Mouse (Mus musculus) midbrain, embryonic 13.5 days (tissue): ENCODE results near the gene Ubl3. TPM values are rescaled to one million over a fixed set of nuclear protein-coding genes. Genes with fewer than 3 reads are reported as not detected.
A peak's percentile ranks its signal among the peaks of the same experiment; 100 is the strongest.

Source experiments
- ATAC-seq: fragments of 200-750 bp; cut with Nextera tagmentation; 2 replicates; pipeline ENCODE4 v1.8.0; 2017; ENCODE audit warnings: mild to moderate bottlenecking, moderate TSS enrichment, moderate library complexity
- H3K27ac ChIP-seq: fragments of 300-500 bp; sonication (generic); 2 replicates; pipeline ENCODE4 v1.5.1; 2015; ENCODE audit warnings: inconsistent platforms, mild to moderate bottlenecking, moderate library complexity
- H3K27me3 ChIP-seq: fragments of 300-500 bp; sonication (generic); 2 replicates; pipeline ENCODE4 v1.6.1; 2015; ENCODE audit warnings: mild to moderate bottlenecking, inconsistent platforms
- H3K36me3 ChIP-seq: fragments of 300-500 bp; sonication (generic); 2 replicates; pipeline ENCODE4 v1.6.1; 2015; ENCODE audit warnings: mild to moderate bottlenecking, inconsistent platforms
- H3K4me1 ChIP-seq: fragments of 300-500 bp; sonication (generic); replicated peaks from 2 replicates; pipeline ENCODE4 v1.6.1; 2015; ENCODE audit warnings: inconsistent platforms
- H3K4me2 ChIP-seq: fragments of 300-500 bp; sonication (generic); replicated peaks from 2 replicates; pipeline ENCODE4 v1.6.1; 2015; ENCODE audit warnings: moderate library complexity, mild to moderate bottlenecking, inconsistent platforms
- H3K4me3 ChIP-seq: fragments of 300-500 bp; sonication (generic); replicated peaks from 2 replicates; pipeline ENCODE4 v1.5.1; 2015; ENCODE audit warnings: mild to moderate bottlenecking, inconsistent platforms
- H3K9ac ChIP-seq: fragments of 300-500 bp; sonication (generic); replicated peaks from 2 replicates; pipeline ENCODE4 v1.6.1; 2015; ENCODE audit warnings: mild to moderate bottlenecking, inconsistent platforms
- H3K9me3 ChIP-seq: fragments of 300-500 bp; sonication (generic); 2 replicates; pipeline ENCODE4 v1.6.1; 2016; ENCODE audit warnings: mild to moderate bottlenecking, inconsistent platforms
- WGBS: fragments of 180-500 bp; shearing (Covaris S2); methylation state at CpG from one replicate; pipeline ENCODE4 v1.1.7; 2015; 5-methylcytosine and 5-hydroxymethylcytosine counted together
- polyA plus RNA-seq: library from polyadenylated mRNA; unstranded; fragments of >200 nt; fragmentation: Nextera tagmentation; extraction: Ambion mirVana; gene quantifications from 2 replicates; pipeline ENCODE4 v1.2.1, GENCODE M21; 2015

Gene Ubl3
- polyA plus RNA-seq, 1 experiment from 2014 or later = 69.1 TPM

DNA sequence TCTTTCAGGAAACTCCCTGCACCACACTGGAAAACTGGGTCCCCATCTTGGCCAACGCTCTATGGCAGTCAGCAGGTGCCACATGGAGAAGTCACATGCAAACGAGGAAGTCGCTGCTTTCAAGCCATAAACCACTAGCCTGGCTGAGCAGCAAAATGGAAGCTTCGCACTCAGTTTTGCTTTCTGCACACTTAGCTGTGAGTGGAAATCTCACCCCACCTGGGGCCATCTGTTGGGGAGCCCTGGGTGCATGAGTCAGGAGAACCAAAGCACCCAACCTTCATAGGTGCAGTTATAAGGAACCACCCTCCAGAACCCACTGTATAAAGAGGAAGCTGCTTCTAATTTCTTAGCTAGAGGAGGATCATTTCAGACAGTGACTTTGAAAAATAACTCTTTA lies 59.6 kb downstream of the Ubl3 start:
- Histone ChIP-seq H3K27me3 (no peaks in the 10 kb centered on the region), H3K9ac (no peak overlapping the region), H3K4me3 (no peak overlapping the region), H3K27ac (no peak overlapping the region), H3K9me3 (peaks cover 9% of the 10 kb centered on the region; the same call in 1 of the 2 replicates), H3K4me2 (no peak overlapping the region), H3K36me3 (no peaks in the 10 kb centered on the region), H3K4me1 (no peaks in the 10 kb centered on the region)
- 96% methylated on average over 4 of the region's 4 CpGs for WGBS
- ATAC-seq = no peak

DNA sequence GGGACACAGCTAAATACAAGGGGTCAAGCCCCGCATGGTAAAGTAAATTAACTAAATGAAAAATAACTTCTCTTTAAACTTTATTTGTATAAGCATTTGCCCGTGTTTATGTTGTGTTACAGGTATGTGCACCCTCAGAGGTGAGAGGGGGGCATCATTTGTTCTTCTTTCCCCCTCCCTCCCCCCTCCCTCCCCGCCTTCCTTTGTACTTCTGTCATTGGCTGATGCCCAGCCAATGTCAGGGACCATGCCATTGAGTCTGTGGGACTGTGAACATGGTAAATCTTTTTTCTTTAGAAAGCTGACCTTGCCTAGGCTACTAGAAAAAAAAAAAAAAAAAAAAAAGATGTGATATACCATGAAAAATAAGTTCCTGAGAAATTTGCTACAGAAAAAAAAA lies 62.2 kb downstream of the Ubl3 start:
- Histone ChIP-seq H3K9ac (no peak overlapping the region), H3K9me3 (no peaks in the 10 kb centered on the region), H3K27me3 (no peaks in the 10 kb centered on the region), H3K27ac (no peak overlapping the region), H3K4me2 (no peak overlapping the region), H3K36me3 (no peaks in the 10 kb centered on the region), H3K4me3 (no peak overlapping the region), H3K4me1 (no peaks in the 10 kb centered on the region)
- 85% methylated on average over 3 of the region's 3 CpGs for WGBS
- ATAC-seq = no peak

DNA sequence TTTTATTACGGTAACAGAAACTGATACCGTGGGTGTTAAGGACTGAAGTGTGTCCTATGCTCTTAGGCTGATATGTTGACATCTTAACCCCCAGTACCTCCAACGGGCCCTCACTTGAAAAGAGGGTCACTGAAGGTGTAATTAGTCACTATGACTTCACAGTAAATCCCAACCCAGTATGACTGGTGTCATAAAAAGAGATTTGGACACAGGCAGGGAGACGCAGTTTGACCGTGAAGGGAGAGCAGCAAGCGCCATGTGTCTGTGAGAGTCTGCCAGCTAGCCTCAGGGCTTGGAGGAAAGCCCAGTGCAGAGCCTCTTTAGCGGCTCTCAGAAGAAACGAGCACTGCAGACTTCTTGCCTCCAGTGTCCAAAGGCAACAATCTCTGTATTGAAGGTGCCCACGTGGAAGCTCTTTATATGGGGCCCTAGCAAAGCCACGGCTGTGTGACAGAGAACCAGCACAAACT lies 62.8 kb downstream of the Ubl3 start:
- Histone ChIP-seq H3K27me3 (no peaks in the 10 kb centered on the region), H3K4me3 (no peak overlapping the region), H3K27ac (no peak overlapping the region), H3K4me2 (no peak overlapping the region), H3K36me3 (no peaks in the 10 kb centered on the region), H3K9ac (no peak overlapping the region), H3K9me3 (no peaks in the 10 kb centered on the region), H3K4me1 (no peaks in the 10 kb centered on the region)
- 0 out of 2 replicates have a peak, but pooled peaks have one; percentile 24 for ATAC-seq
- WGBS = 75% methylated on average over 10 of the region's 10 CpGs

DNA sequence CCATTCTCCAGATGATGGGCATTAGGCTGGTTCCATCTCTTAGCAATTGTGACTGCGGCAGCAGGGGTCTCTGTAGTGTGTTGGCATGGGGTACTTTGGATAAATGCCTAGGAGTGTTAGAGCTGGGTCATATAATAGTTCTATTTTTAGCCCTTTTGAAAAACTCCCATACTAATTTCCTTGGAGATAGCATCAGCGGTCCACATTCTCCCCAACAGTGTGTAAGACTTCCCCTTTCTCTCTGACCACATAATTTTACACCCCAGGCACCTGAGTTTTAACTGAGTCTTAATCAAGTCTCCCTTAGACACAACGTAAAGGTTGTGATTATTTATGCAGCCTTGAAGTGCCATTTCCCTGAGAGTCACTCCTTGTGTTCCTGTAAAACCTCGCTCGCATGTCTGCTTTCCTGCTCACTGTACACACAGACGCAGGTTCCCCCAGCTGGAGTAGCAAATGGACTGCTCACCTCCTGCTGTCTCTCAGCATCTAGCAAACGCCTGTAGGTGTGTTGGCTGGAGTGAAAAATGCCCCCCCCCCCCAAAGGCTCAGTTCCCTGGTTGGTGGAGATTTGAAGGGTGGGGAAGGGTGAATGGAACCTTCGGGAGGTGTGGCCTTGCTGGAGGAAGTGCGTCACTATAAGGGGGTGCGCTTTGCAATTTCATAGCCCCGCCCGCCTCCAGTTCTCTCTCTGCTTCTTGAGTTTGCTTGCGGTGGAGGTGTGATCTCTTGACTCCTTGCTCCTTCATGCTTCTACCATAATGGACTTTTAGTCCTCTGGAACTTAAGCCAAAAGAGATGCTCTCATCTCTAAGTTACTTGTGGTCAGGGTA lies 63.5 kb downstream of the Ubl3 start:
- Histone ChIP-seq H3K27ac (no peak overlapping the region), H3K4me2 (no peak overlapping the region), H3K4me3 (no peak overlapping the region), H3K9me3 (no peaks in the 10 kb centered on the region), H3K27me3 (no peaks in the 10 kb centered on the region), H3K9ac (no peak overlapping the region), H3K4me1 (no peaks in the 10 kb centered on the region), H3K36me3 (no peaks in the 10 kb centered on the region)
- WGBS = 88% methylated on average over 13 of the region's 13 CpGs
- no peak for ATAC-seq

DNA sequence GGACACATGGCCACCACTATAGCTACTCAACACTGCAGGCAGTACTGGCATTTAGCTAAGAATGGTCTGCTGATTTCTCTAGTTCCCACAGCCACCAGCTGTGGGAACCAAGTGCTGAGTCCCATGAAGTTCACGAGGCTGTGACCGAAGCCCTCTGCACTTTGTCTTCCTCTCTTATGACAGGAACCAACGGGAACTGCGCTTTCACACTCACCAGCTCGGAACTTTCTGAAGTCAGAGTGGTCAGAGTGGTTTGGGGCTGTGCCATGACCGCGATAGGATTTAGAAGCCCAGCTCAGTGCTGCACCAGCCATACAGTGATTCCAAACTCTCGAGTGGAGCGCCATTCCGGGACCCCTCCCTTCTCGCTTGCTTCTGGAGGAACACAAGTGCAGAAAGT lies 66.4 kb downstream of the Ubl3 start:
- WGBS = 96% methylated on average over 11 of the region's 11 CpGs
- H3K9ac ChIP-seq = no peak overlapping the region
- no peaks in the 10 kb centered on the region for H3K36me3 ChIP-seq
- no peak overlapping the region for H3K27ac ChIP-seq
- no peaks in the 10 kb centered on the region for H3K4me1 ChIP-seq
- no peaks in the 10 kb centered on the region for H3K9me3 ChIP-seq
- no peak for ATAC-seq
- no peak overlapping the region for H3K4me3 ChIP-seq
- no peak overlapping the region for H3K4me2 ChIP-seq
- no peaks in the 10 kb centered on the region for H3K27me3 ChIP-seq

DNA sequence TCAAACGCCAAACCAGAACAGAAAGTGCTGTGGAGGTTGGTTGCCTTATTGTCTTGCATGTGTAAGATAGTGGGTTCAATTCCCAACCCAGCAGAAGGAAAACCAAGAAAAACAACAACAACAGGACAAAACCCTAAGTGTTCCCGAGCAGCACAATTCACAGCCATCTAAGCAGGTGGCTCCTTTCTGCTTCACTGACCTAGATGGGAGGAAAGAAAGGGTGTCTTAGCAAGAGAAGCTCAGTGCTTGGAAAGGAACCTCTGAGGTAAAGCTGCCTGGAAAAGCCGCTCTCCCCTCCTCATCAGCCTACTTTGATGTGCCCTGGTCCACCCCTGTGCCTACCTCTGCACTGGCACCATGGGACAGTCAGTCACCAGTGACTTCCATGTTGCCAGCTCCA lies 70.8 kb downstream of the Ubl3 start:
- H3K9ac ChIP-seq = no peak overlapping the region
- H3K9me3 ChIP-seq = no peaks in the 10 kb centered on the region
- no peak overlapping the region for H3K4me3 ChIP-seq
- WGBS = 79% methylated on average over 3 of the region's 3 CpGs
- H3K27ac ChIP-seq = no peak overlapping the region
- ATAC-seq = no peak
- no peak overlapping the region for H3K4me2 ChIP-seq
- no peaks in the 10 kb centered on the region for H3K4me1 ChIP-seq
- H3K36me3 ChIP-seq = no peaks in the 10 kb centered on the region
- H3K27me3 ChIP-seq = no peaks in the 10 kb centered on the region

DNA sequence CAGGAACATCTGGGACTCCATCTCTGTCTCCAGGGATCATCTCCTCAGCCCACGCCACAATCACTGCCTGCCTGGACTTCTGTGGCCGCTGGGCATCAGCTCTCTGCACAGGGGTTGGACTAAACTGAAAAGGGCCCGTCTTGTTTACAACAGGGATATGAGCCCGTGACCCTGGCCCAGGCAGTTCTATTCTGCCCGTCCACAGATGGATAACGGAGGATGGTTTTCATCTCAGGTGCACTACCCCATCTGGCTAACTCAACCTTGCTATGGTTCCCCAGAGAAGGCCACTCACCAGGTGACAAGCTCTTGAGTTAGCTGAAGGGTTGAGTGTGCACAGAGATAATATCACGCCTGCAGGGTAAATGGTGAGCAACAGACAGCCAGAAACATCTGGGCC lies 78.2 kb downstream of the Ubl3 start:
- Histone ChIP-seq H3K9ac (no peak overlapping the region), H3K27me3 (no peaks in the 10 kb centered on the region), H3K36me3 (no peaks in the 10 kb centered on the region), H3K9me3 (no peaks in the 10 kb centered on the region), H3K27ac (no peak overlapping the region), H3K4me1 (no peaks in the 10 kb centered on the region), H3K4me3 (no peak overlapping the region), H3K4me2 (no peak overlapping the region)
- WGBS = 80% methylated on average over 7 of the region's 7 CpGs
- ATAC-seq = no peak

DNA sequence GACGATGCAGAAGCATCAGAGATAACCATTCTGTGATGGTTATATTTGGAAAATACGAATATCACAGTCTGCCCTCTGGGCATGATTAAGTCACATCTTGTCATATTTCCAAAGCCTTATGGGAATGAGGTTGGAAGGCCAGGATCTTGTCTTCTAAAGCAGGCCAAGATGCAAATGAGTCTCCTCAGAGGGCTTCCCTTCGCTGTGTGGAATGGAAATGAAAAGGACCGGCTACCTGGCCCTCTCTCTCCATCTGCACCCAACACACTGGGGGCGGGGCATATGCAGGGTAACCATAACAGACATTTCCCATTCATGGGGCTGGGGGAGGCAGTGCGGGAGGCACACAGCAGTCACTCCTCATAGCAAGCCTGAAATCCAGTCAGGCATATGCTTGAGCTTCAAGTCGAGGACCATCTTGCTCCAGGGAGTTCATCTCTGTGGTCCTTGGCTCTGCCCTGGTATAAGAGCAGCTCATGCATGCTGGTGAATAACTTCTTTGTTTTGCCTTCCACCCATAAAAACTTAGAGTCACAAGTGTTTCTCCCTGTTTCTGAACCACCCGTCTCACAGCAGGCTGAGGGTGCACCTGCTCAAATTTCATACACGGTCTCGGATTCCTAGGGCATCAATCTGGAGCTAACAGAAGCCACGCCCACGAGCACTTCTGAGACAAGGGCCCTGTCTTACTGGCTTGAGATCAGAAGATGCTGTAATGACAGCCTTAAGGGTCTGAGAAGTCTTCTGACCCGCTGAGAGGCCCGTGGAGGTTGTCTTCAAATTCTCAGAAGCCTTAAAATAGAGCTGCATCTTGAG lies 83.8 kb downstream of the Ubl3 start:
- H3K27ac ChIP-seq = no peak overlapping the region
- ATAC-seq = no peak
- H3K9ac ChIP-seq = no peak overlapping the region
- H3K4me2 ChIP-seq = no peak overlapping the region
- H3K36me3 ChIP-seq = no peaks in the 10 kb centered on the region
- H3K9me3 ChIP-seq = no peaks in the 10 kb centered on the region
- peaks cover 19% of the 10 kb centered on the region for H3K4me1 ChIP-seq
- WGBS = 63% methylated on average over 14 of the region's 14 CpGs
- H3K27me3 ChIP-seq = no peaks in the 10 kb centered on the region
- H3K4me3 ChIP-seq = no peak overlapping the region

DNA sequence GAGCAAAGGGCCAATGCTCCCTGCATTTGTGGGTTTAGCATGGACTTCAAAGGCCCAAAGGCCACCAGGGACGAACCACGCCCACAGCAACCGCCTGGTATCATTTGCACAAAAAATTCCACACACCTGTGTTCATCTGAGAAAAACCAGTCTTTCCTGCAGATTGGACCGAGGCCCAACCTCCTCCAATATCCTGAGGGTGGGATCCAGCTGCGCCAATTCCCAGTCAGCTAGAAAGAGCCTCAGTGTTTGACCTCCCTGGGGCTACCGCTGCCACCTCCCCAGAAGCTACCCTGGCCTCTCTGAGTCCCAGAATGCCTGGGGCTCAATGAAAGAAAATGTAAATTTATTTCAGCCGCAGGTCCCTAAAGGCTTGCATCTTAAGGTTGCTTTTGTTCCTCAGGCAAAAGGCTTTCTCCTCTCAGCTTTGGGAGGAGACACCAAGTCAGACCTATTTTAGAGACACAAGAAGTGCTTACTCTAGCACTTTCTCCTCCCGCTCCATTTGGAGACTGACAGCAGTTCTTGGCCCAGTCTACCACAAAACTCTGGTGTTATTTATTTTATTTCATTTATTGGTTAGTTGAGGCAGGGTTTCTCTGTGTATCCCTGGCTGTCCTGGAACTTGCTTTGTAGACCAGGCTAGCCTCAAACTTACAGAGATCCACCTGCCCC lies 85.5 kb downstream of the Ubl3 start:
- Histone ChIP-seq H3K27ac (no peak overlapping the region), H3K27me3 (no peaks in the 10 kb centered on the region), H3K4me2 (no peak overlapping the region), H3K4me3 (no peak overlapping the region), H3K9ac (no peak overlapping the region), H3K4me1 (peaks cover 19% of the 10 kb centered on the region), H3K36me3 (no peaks in the 10 kb centered on the region), H3K9me3 (no peaks in the 10 kb centered on the region)
- 15% methylated on average over 8 of the region's 8 CpGs for whole genome bisulfite sequencing
- ATAC-seq = no peak

DNA sequence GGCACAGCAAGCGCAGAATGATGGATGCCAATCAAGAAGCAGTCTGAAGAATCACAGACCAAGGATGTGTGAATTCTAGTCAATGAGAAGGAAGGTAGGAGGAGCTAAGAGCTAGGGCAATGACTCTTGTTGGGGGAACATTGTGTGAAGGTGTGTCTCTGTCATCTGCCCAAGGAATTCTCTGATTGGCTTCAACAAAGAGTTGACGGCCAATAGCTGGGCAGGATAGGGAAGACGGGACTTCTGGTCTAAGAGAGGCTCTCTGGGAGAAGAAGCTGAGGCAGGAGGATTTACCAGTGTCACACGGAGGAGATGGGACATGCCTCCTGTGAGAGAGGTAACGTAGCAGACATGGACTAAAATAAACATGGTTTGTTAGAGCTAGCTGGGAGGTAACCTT lies 86.5 kb downstream of the Ubl3 start:
- no peak for ATAC-seq
- Histone ChIP-seq H3K9me3 (0 out of 2 replicates have a peak, but pooled peaks cover under 1% of the 10 kb centered on the region), H3K9ac (no peak overlapping the region), H3K4me3 (no peak overlapping the region), H3K4me2 (no peak overlapping the region), H3K36me3 (no peaks in the 10 kb centered on the region), H3K27ac (no peak overlapping the region), H3K4me1 (peaks cover 19% of the 10 kb centered on the region), H3K27me3 (no peaks in the 10 kb centered on the region)
- 89% methylated on average over 5 of the region's 5 CpGs for WGBS

DNA sequence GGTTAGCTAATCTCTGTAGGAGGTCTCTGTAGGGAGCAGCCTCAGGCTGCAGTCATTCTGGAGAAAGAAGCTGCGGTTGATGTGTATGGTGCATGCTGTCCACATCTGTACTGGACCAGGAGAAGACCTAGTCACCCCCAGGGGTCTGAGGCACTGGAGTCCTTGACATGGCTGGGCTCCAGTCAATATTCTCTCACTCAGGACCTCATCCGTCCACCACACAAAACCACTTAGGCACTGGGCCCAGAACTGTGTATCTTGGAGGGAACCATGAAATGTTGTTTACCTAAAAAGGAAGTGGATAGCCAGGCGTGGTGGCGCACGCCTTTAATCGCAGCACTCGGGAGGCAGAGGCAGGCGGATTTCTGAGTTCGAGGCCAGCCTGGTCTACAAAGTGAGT lies 87.5 kb downstream of the Ubl3 start:
- ATAC-seq = no peak
- Histone ChIP-seq H3K4me2 (no peak overlapping the region), H3K9me3 (peaks cover 5% of the 10 kb centered on the region; the same call in 1 of the 2 replicates), H3K9ac (no peak overlapping the region), H3K27ac (no peak overlapping the region), H3K4me1 (peaks cover 19% of the 10 kb centered on the region), H3K27me3 (no peaks in the 10 kb centered on the region), H3K36me3 (no peaks in the 10 kb centered on the region), H3K4me3 (no peak overlapping the region)
- WGBS = 95% methylated on average over 9 of the region's 9 CpGs

DNA sequence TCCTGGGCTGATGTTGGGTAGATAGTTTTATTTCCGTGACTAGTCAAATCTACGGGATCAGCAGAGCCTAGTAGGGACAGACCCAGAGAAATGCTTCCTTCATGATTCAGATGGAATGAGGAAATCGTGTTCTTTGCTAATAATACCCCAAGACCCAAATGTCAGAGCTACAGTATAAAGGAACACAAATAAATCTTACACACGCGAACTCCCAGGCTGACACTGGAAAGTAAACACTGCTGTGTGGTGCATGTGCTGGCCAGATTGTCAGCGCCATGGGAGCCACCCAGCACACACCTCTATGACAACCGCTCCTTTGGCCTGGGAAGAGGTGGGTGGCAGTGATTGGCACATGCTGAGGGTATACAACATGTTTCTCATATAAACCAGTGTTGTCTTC lies 88.1 kb downstream of the Ubl3 start:
- WGBS = 87% methylated on average over 7 of the region's 7 CpGs

More for the DNA sequence above, 88.1 kb downstream of the Ubl3 start:
- Histone ChIP-seq H3K27ac (no peak overlapping the region), H3K4me1 (peaks cover 19% of the 10 kb centered on the region), H3K27me3 (no peaks in the 10 kb centered on the region), H3K9ac (no peak overlapping the region), H3K36me3 (no peaks in the 10 kb centered on the region), H3K4me3 (no peak overlapping the region), H3K9me3 (peaks cover 5% of the 10 kb centered on the region; the same call in 1 of the 2 replicates), H3K4me2 (no peak overlapping the region)
- no peak for ATAC-seq
